Comparison of ENCODE assay signal across 11 mouse cellular contexts in genomic region chr6:99375376-99375775, GRCm38 (mm10).
DNase-seq lines count a peak whose midpoint lies in the region; ATAC-seq and TF ChIP-seq lines count a peak whose summit lies in the region.
"Had no signal": no experiment of that assay in that cellular context is flagged by ENCODE, and none has a peak within 500 bp of the region (broad histone marks: within the 10 kb centered on the region; RNA-seq: fewer than 3 reads in every experiment).

No protein-coding gene starts in this region.

- peak overlapping the region; percentile 43 for H3K27ac ChIP-seq in heart, embryonic 16.5 days (ENCODE audit: low read length)
- peak overlapping the region; percentile 76 for H3K27ac ChIP-seq in spleen, adult 2 months (ENCODE audit: insufficient read depth, low read length)
- no peak overlapping the region for H3K27ac ChIP-seq in hindbrain, postnatal 0 days
- H3K27ac ChIP-seq in stomach, embryonic 15.5 days = peak overlapping the region; percentile 49
- H3K27ac ChIP-seq: midbrain, embryonic 12.5 days had no signal

- H3K4me2 ChIP-seq in heart, embryonic 16.5 days (ENCODE audit: low read depth, low read length) = no peak overlapping the region
- no peak overlapping the region for H3K4me2 ChIP-seq in hindbrain, postnatal 0 days (ENCODE audit: low read depth, low read length)
- H3K4me2 ChIP-seq in stomach, embryonic 15.5 days = no peak overlapping the region
- H3K4me2 ChIP-seq: heart, embryonic 15.5 days; midbrain, embryonic 12.5 days had no signal

- H3K4me1 ChIP-seq in heart, embryonic 16.5 days (ENCODE audit: control insufficient read depth, insufficient read depth, low read length) = peaks cover 22% of the 10 kb centered on the region; the same call in 1 of the 2 replicates
- peaks cover 36% of the 10 kb centered on the region for H3K4me1 ChIP-seq in spleen, adult 2 months (ENCODE audit: control insufficient read depth, insufficient read depth, insufficient read length)
- H3K4me1 ChIP-seq in hindbrain, postnatal 0 days (ENCODE audit: insufficient read depth, low read length) = peaks cover 14% of the 10 kb centered on the region
- peaks cover 16% of the 10 kb centered on the region for H3K4me1 ChIP-seq in stomach, embryonic 15.5 days

- no peak for ATAC-seq in heart, embryonic 16.5 days (replicated peaks; ENCODE audit: extremely low read depth, insufficient read depth, low FRiP score)
- no peak for ATAC-seq in hindbrain, postnatal 0 days
- ATAC-seq in stomach, embryonic 15.5 days (ENCODE audit: insufficient read depth, low FRiP score, low read depth) = no peak

- intact Hi-C loops in heart, postnatal 36 days (cut with DNase I) = no loop called here
- intact Hi-C loops in heart, postnatal 10 days (cut with DNase I) = no loop called here

- no peaks in the 10 kb centered on the region for H3K36me3 ChIP-seq in heart, embryonic 16.5 days (ENCODE audit: control insufficient read depth, insufficient read depth)
- H3K36me3 ChIP-seq in spleen, adult 2 months (ENCODE audit: control insufficient read depth, insufficient read depth, low read length) = no peaks in the 10 kb centered on the region
- H3K36me3 ChIP-seq in hindbrain, postnatal 0 days (ENCODE audit: insufficient read depth, low read length) = no peaks in the 10 kb centered on the region
- no peaks in the 10 kb centered on the region for H3K36me3 ChIP-seq in stomach, embryonic 15.5 days
- H3K36me3 ChIP-seq: heart, embryonic 15.5 days; midbrain, embryonic 12.5 days had no signal

- TF ChIP-seq POLR2A in spleen, adult 2 months (IDR thresholded peaks at IDR 0.05; ENCODE audit: low read depth, low read length) = no peak

- no peaks in the 10 kb centered on the region; the same call in 1 of the 2 replicates for H3K9me3 ChIP-seq in heart, embryonic 16.5 days (replicated peaks; ENCODE audit: control insufficient read depth, low read length)
- no peaks in the 10 kb centered on the region for H3K9me3 ChIP-seq in hindbrain, postnatal 0 days (ENCODE audit: low read length)
- no peaks in the 10 kb centered on the region for H3K9me3 ChIP-seq in stomach, embryonic 15.5 days
- H3K9me3 ChIP-seq: heart, embryonic 15.5 days; midbrain, embryonic 12.5 days had no signal

- H3K4me3 ChIP-seq in heart, embryonic 16.5 days (ENCODE audit: low read length) = no peak overlapping the region
- H3K4me3 ChIP-seq in spleen, adult 2 months (ENCODE audit: extremely low read depth, insufficient read depth, insufficient read length) = peak overlapping the region; percentile 5; the same call in 1 of the 2 replicates
- no peak overlapping the region for H3K4me3 ChIP-seq in hindbrain, postnatal 0 days (ENCODE audit: low read length)
- no peak overlapping the region for H3K4me3 ChIP-seq in stomach, embryonic 15.5 days (replicated peaks)
- H3K4me3 ChIP-seq: heart, embryonic 15.5 days; midbrain, embryonic 12.5 days had no signal

- DNase-seq in heart, postnatal 36 days = no peak
- no peak for DNase-seq in spleen, adult 2 months (ENCODE audit: low read depth in 1 of 2, low spot score in 2 of 2)
- no peak for DNase-seq in spleen, postnatal 14 days (ENCODE audit: low spot score in 2 of 2)
- DNase-seq in hindbrain, postnatal 0 days (ENCODE audit: low spot score) = no peak
- no peak for DNase-seq in heart, postnatal 10 days
- no peak for DNase-seq in urinary bladder, postnatal 14 days (ENCODE audit: low spot score)

- H3K27me3 ChIP-seq in heart, embryonic 16.5 days (ENCODE audit: control insufficient read depth, insufficient read depth, low read length) = no peaks in the 10 kb centered on the region
- H3K27me3 ChIP-seq in spleen, adult 2 months (ENCODE audit: control insufficient read depth, insufficient read depth, low read length) = no peaks in the 10 kb centered on the region
- no peaks in the 10 kb centered on the region for H3K27me3 ChIP-seq in hindbrain, postnatal 0 days (ENCODE audit: insufficient read depth, low read length)
- H3K27me3 ChIP-seq in stomach, embryonic 15.5 days (replicated peaks) = no peaks in the 10 kb centered on the region
- H3K27me3 ChIP-seq: CH12.LX; heart, embryonic 15.5 days; midbrain, embryonic 12.5 days had no signal

- WGBS in heart, embryonic 16.5 days = 56% methylated on average over 4 of the region's 4 CpGs
- 6% methylated on average over 4 of the region's 4 CpGs for WGBS in spleen, adult 2 months
- WGBS in hindbrain, postnatal 0 days = 70% methylated on average over 4 of the region's 4 CpGs
- WGBS in stomach, embryonic 15.5 days = 56% methylated on average over 4 of the region's 4 CpGs

- no peak; the same call in 1 of the 2 replicates for TF ChIP-seq CTCF in spleen, adult 2 months (IDR thresholded peaks at IDR 0.05; ENCODE audit: extremely low read depth, insufficient read depth, insufficient read length, insufficient replicate concordance)
- TF ChIP-seq CTCF in hindbrain, postnatal 0 days (IDR thresholded peaks at IDR 0.05; ENCODE audit: low read depth) = peak; percentile 2; the same call in 1 of the 2 replicates

- H3K9ac ChIP-seq in heart, embryonic 16.5 days (ENCODE audit: low read length) = no peak overlapping the region
- H3K9ac ChIP-seq in hindbrain, postnatal 0 days (replicated peaks; ENCODE audit: low read length) = no peak overlapping the region
- H3K9ac ChIP-seq in stomach, embryonic 15.5 days = no peak overlapping the region
- H3K9ac ChIP-seq: heart, embryonic 15.5 days; midbrain, embryonic 12.5 days had no signal
